Mouse (Mus musculus) lung, postnatal 25 days (tissue): ENCODE results near the gene Commd3.

Source experiments
- DNase-seq: peaks from one replicate; pipeline ENCODE4 v3.0.0; 2022; ENCODE audit warnings: low spot score

The Commd3 gene

GRCm38 (mm10) chr2:18687671-18688170 lies 15.5 kb downstream of the Commd3 start:
- no peak for DNase-seq

- DNase-seq, result no peak
Observed at GRCm38 (mm10) chr2:18688286-18688685, 16.1 kb downstream of the Commd3 start.

DNA sequence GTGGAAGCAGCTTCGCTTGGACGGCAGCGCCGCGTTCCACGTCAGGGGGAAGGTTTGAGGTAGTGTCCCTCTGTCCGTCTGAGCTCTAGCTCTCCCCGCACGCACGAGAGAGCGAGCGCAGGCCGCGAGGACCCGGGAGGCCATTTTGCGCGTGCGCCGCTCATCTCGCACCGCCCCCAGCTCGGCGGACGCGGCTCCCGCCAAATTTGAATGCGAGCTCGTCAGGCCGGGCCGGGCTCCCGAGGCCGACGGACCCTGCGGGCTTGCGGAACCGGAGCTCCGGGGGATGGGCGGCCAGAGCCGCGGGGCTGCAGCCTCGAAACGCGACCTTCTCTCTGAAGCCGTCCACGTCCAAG lies 16.5 kb downstream of the Commd3 start:
- DNase-seq, result no peak

GRCm38 (mm10) chr2:18689064-18689921 lies 17.1 kb downstream of the Commd3 start:
- DNase-seq, result peak; percentile 44

GRCm38 (mm10) chr2:18690055-18690691 lies 18.0 kb downstream of the Commd3 start:
- DNase-seq, result no peak

- DNase-seq, result no peak
Observed at GRCm38 (mm10) chr2:18690756-18691155, 18.6 kb downstream of the Commd3 start.

DNA sequence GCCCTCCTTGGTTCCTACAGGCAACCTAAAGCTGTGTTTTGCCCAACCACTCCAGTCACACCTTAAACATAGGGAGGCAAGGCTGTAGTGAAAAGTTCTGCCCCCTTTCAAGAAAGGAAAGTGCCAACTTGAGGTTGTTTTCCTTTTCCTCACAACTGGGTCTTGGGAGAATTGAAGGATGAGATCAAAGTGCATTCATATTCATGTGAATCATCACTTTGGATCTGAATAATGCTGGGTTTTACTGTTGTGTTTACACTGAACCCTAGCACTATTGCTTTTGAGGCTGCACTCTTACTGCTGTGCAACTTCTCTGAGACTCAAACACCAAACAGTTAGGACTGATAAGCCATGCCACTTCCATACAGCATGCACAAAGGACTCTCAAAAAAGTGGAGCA lies 19.8 kb downstream of the Commd3 start:
- DNase-seq, result no peak

DNA sequence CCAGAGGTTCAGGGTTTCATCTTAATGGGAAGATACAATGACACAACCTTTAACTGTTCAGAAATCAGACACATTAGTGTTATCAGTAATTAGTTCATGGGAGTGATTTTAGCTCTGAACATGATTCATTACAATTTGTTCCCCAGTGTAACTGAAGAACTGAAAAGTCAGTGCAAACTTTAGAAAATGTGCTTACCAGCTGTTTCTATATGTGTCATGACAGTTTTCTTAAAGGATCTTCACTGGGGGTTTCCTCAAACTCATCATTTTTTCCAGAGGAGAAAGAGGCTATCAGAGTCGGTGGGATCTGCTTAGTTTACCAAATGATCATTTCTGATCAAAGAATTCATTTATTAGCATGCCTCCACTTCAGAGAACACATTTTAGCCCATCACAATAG lies 20.4 kb downstream of the Commd3 start:
- DNase-seq, result no peak

GRCm38 (mm10) chr2:18693491-18693870 lies 21.3 kb downstream of the Commd3 start:
- no peak for DNase-seq

DNA sequence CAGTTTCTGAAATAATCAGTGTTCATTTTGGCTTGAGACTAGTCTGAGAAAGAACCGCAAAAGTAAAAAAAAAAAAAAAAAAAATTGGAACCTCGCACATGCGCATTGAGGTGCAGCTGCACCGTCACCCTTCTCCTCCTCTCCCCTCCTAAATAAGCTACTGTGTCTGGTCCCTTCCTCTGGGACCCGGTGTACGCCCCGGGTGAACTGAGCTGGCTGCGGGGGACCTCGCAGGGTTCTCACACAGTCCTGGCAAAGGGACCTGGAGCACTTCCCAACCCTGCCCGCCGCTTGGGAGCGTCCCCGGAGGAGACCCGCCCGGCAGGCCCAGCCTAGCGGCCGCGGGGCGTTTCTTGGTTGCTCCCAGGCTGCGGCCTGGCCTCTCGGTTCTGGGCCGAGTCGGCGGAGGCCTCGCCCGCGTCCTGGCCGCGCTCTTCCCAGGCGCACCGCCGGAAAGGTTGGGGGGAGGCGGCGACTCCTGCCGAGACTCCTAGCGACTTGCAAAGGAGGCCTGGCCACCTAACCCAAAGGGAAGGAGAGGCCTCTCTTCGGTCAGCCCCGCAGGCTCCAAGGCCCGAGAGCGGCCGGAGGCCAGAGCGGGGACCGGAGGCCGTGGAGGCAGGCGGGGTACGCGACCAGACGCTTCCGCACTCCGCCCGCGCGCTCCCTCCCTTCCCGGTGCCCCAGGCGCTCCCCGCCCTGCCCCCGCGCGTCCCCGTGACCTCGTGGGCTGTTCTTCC lies 21.9 kb downstream of the Commd3 start, which contains the start of gene Spag6:
Spag6 (plus strand) TSS at position 162 of the 740 bp plus-strand sequence.
- peak; percentile 63 for DNase-seq

DNA sequence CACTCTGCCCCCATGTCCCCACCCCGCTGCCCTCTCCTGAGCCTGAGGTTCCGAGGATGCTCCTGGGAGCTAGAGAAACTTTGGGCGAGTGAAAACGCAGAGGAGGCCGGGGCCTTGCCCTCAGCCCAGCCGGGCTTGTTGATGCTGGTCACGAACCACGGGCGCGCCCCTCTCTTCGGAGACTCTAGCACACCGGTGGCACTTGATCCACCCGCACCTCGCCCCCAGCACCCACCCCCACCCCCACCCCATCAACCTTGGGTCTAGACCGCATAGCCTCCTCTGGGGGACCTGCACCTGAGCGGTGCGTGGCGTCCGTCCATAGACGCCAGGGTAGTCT lies 22.4 kb downstream of the Commd3 start:
- DNase-seq, result no peak

DNA sequence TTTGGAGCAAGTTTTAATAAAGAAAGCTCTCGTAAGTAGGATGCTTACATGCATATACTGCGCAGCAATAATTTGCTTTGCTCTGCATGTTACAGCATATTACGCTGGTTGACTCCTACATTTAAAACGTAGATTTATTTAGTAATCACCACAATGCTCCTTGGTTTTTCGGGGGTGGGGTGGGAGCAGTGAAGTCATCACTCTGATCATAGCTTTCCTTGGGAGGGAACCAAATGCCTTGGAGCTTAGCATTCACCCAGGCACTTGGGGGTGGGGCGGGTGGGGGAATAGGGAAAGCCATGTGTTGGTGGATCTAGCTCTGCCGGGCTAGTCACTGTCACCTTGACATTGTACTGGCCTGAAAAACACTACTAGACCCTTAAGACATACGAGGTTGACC lies 23.0 kb downstream of the Commd3 start:
- no peak for DNase-seq

DNA sequence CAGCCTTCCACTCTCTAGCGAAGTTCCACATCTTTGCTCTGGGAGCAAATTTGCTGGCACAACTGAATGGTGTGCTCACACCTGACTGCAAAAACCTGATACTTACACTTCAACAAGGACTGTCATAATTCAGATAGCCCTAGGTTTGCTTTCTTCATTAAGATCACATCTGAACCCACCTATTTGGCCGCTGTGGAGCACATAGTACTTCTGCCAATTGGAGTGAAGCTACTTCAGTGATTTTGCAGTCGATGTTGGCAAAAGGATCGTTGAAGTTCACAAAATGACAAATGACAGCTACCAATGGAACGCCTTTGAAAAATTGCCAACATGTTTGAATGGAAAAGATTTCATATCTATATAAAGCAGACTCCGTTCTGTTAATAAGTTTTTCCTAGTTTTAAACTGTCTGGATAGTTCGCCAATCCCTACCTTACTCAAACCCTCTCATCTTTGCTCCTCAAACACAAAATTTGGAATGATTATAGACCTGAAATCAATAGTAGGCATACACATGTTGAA lies 23.5 kb downstream of the Commd3 start:
- DNase-seq, result no peak

GRCm38 (mm10) chr2:18697591-18698244 lies 25.5 kb downstream of the Commd3 start:
- DNase-seq, result no peak

GRCm38 (mm10) chr2:18698663-18699385 lies 26.6 kb downstream of the Commd3 start:
- DNase-seq, result no peak

DNA sequence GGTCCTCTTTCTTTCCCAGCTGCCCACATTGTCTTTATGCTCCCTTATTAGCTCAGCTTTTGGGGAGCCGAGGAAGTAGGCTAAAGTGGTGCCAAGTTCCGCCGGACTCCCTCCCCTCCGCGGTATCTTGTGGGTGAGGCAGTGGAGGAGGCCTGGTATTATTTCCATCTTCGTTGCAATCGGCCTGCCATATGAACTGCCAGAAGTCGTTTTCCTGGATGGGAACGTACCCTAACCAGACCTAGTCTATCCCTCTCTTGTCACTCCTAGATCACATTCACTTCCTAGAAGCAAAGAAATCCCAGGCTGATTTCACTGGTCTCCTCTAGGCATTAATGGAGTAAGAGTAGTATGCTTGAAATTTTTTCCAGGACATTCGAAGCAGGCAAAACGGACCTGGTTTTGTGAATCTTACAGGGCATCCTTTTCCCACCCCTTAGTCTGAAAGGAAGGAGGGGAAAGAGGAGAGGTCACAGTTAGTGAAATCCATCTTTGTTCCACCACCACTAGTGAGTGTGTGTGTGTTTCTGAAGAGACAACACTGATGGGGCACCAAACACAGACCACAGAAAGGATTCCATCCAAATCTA lies 27.3 kb downstream of the Commd3 start:
- DNase-seq, result no peak

DNA sequence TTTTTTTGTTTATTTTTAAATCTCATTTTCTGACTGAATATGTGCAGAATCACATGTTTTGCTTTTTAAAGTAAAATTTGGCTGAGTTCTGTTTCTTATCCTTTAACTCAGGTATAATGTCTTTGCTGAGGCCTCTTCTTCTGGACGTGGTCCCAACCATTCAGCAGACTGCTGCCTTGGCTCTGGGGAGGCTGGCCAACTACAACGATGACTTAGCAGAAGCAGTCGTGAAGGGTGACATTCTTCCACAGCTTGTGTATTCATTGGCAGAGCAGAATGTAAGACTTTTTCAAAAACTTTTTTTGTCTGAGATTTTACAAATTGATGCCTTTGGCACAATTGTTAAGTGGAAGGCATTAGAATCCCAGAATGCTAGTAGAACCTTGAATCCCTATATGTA lies 38.2 kb downstream of the Commd3 start:
- no peak for DNase-seq

DNA sequence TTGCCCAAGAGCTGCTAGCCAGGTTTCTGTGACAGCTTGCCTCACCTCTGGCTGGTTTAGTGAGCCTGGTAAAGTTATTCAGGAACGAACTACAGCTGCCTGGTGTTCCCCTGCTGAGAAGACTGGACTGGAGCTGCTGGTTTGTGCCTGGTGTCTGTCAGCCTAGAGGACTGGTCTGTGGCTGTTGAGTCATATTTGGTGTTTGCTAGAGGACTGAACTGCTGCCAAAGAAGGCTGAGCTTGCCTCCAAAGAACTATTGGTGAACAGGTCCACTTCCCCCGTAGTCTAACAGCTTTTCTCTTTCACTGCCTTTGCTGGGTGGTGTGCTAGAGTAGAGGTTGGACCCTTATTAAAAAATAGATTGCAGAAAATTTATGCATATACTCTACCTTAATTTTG lies 40.9 kb downstream of the Commd3 start:
- DNase-seq, result no peak

- no peak for DNase-seq
Observed at GRCm38 (mm10) chr2:18714337-18714736, 42.2 kb downstream of the Commd3 start.

GRCm38 (mm10) chr2:18718521-18718920 lies 46.3 kb downstream of the Commd3 start:
- DNase-seq, result no peak
